Mouse (Mus musculus): ENCODE measurements at regions not wholly inside any gene's neighbourhood (a gene's known extent, or its start where the extent isn't known, plus 50 kb on each side); places are given as distances from the start of the nearest gene placed in this dataset.

DNA sequence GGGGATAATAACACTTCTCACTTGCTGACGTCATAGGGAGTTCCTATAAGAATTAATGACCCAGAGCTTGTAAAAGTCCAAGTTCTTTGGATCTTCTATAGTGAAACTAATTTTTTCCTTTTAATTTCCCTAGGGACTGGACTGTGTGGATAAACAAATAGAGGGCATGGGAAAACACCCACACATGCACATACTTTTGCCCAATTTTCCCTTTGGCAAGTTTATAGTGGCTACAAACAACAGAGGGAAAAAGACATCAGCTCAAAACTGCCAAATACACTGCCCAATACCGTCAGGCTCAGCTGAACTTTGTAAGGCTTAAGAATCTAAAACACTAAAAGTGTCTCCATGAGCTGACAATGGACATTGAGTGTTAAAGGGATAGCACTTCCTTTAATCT is 420.1 kb upstream of the Jag1 start:
- TF ChIP-seq POLR2AphosphoS2 (IDR thresholded peaks at IDR 0.05; ENCODE audit: insufficient read length, low read depth) (no peak), USF1 (IDR thresholded peaks at IDR 0.05; ENCODE audit: low read depth) (no peak), MAX (IDR thresholded peaks at IDR 0.05; ENCODE audit: low read depth) (no peak), MYOG (IDR thresholded peaks at IDR 0.05; ENCODE audit: control insufficient read depth in 1 of 3, insufficient read depth in 1 of 3, insufficient read length in 2 of 3, low read depth in 2 of 3) (no peak), POLR2A (IDR thresholded peaks at IDR 0.05; ENCODE audit: insufficient read length, low read depth) (no peak), E2F4 (IDR thresholded peaks at IDR 0.05; ENCODE audit: insufficient read depth) (no peak), REST (IDR thresholded peaks at IDR 0.05; ENCODE audit: insufficient read depth, insufficient read length) (no peak), CEBPB (IDR thresholded peaks at IDR 0.05; ENCODE audit: insufficient read depth, poor library complexity, severe bottlenecking) (no peak), TCF3 (IDR thresholded peaks at IDR 0.05; ENCODE audit: insufficient read length, low read depth) (no peak)
